Mouse (Mus musculus): ENCODE measurements at regions not wholly inside any gene's neighbourhood (a gene's known extent, or its start where the extent isn't known, plus 50 kb on each side); places are given as distances from the start of the nearest gene placed in this dataset.

GRCm38 (mm10) chr3:155246628-155247027 lies 153.4 kb downstream of the Lrriq3 start:
- DNase-seq (ENCODE audit: low spot score): no peak

GRCm38 (mm10) chr3:155247124-155247523 lies 153.9 kb downstream of the Lrriq3 start:
- no peak for DNase-seq (ENCODE audit: low spot score)

DNA sequence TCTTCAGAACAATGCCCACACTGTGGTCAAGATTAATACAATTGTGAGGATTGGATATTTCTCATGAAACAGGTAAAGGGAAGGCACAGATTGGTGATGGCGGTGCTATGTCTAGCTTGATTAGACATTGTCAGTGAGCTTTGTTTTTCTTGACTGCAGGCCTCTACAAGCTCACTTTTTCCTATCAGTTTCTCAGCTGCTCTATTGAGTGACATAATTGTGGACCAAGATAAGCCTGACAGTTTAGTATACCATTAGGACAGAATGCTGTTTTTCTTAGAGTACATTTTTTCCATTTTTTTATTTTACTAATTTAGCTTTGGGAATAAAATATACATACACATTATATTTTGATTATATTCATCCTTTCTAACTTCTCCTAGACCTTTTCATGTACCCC lies 154.7 kb downstream of the Lrriq3 start:
- no peak for DNase-seq (ENCODE audit: low spot score)

DNA sequence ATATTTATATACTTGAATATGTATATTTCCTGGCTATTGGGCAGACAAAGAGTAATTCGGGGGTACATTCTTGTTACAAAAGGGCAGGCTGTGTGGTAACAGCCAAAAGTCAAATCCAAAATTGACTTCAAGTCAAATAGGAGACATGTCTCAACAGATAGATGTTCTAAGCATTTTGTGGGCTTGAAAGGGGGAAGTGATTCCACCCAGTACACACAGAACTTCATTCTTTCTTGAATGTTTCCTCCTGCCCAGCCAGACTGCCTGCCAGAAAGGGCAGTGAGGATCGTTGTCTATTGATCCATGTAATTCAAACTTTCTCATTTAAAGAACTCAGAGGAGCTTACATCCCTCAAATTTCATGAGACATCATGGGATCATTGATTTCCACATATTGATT lies 157.7 kb downstream of the Lrriq3 start:
- no peak for DNase-seq (ENCODE audit: low spot score)

DNA sequence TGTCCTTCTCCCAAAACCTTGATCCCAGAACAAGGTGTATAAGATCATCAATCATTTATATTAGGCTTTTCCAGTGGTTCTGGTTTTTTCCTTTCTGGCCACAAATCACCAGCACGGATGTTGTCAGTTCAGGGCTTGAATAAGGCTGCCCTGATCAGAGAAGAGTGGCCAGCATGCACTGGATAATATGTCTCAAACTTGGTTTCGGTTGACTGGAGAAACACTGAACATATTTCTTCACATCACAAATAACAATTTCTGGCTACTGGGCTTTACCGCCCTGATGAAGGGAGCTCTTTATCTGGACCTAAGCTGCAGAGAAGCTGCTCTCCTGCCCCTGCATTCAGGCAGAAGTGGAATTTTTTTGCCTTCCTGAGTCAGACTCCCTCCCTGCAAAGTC lies 205.0 kb downstream of the Lrriq3 start:
- peak; percentile 29 for DNase-seq (ENCODE audit: low spot score)

GRCm38 (mm10) chr3:155298724-155299123 lies 205.5 kb downstream of the Lrriq3 start:
- no peak for DNase-seq (ENCODE audit: low spot score)

- DNase-seq (ENCODE audit: low spot score): no peak
Observed at GRCm38 (mm10) chr3:155322322-155322721, 229.1 kb downstream of the Lrriq3 start.

- no peak for DNase-seq (ENCODE audit: low spot score)
Observed at GRCm38 (mm10) chr3:155329701-155330100, 236.5 kb downstream of the Lrriq3 start.

GRCm38 (mm10) chr3:155349185-155349584 lies 256.0 kb downstream of the Lrriq3 start:
- no peak for DNase-seq (ENCODE audit: low spot score)

GRCm38 (mm10) chr3:155351636-155352035 lies 258.4 kb downstream of the Lrriq3 start:
- DNase-seq (ENCODE audit: low spot score): no peak

- no peak for DNase-seq (ENCODE audit: low spot score)
Observed at GRCm38 (mm10) chr3:155352277-155352802, 259.1 kb downstream of the Lrriq3 start.

- DNase-seq (ENCODE audit: low spot score): no peak
Observed at GRCm38 (mm10) chr3:155360399-155360798, 267.2 kb downstream of the Lrriq3 start.

DNA sequence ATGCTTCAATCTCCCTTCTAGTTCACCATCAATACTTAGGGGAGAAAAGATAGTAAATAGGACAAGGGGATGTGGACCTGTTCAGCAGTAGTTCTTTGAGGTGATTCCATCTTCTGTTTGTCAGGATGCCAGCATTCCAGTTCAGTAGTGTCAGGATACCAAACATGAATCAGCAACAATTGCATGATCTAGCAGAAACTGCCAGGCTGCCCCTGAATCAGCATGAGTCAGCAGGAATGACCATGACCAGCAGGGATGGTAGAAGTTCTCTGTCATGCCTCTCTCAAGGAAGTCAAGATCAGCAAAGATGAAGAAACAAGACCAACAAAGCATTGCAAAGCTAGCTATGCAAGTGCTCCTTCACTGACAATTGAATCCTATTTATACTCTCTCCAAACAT lies 277.5 kb downstream of the Lrriq3 start:
- DNase-seq (ENCODE audit: low spot score): no peak

GRCm38 (mm10) chr3:155373591-155373990 lies 280.4 kb downstream of the Lrriq3 start:
- peak; percentile 62 for DNase-seq (ENCODE audit: low spot score)

DNA sequence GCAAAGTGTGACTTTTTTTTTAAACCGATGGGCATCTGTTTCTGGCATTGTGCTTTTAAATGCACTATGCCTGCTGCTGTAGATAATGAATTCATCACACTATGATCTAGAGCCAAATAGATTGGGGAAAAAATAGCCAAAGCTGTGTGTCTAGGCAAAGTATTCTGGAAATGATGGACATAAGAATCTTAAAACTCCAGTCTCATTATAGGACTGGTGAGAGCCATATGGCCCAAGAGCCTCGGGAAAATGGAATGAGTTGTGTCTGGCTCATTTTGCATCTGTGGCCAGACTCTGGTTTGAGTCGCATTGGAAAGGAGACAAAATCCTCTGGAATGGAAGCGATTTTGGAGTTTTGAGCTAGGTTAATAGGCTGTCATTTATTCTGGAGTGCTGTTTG lies 288.7 kb downstream of the Lrriq3 start:
- no peak for DNase-seq (ENCODE audit: low spot score)

- DNase-seq (ENCODE audit: low spot score): no peak
Observed at GRCm38 (mm10) chr3:155382817-155383216, 289.6 kb downstream of the Lrriq3 start.

- no peak for DNase-seq (ENCODE audit: low spot score)
Observed at GRCm38 (mm10) chr3:155390666-155391065, 297.4 kb downstream of the Lrriq3 start.

DNA sequence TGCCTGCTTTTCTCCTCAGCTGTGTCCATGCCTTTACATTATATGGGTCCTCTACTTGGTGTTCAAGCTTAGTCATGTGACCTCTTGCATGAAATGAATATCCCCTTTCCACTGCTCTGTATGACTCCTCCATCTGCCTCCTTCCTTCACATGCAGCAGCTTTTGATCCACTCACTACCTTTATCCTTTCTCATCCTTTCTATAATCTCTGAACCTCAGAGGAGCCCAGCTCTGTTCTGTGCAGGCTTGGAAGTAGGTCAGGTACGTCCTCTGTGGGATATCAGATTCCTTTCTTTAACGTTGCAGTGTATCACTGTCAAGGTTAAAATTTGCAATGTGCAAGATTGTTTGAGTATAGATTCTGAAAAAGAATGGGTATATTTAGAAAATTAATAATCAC lies 302.9 kb downstream of the Lrriq3 start:
- DNase-seq (ENCODE audit: low spot score): no peak

DNA sequence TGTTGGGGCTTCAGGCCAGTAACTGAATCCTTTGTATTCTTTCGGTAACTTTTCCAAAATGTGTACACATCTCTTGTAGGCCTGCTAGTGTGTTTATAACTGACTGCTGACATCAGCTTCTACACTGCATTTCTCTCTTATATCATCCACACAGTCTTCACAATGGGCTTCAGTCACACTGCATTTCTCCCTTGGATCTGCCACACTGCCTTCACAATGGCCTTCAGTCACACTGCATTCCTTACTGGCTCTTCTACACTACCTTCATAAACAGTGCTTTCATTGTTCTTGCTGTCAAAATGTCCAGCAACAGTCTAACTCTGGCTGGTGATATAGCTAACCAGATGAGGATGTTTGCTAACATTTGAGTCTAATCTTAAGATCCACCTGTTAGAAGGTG lies 308.5 kb downstream of the Lrriq3 start:
- no peak for DNase-seq (ENCODE audit: low spot score)

DNA sequence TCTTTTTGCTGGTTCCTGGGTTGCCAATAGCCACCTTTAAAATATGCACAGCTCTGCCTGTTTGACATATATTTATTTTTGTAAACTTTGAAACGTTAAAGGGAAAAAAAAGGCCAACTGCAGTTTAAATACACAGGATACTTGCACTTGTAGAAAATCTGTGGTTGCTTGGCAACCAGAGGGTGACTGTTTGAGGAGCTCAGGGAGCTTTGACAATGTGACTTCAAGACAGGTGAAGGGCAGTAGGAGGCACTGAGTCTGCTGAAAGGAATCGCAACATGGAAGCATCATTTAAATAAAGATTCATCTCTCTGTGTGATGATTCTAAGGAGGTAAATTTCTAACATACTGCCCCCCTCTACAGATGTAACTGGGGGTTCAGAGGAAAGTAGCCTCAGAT lies 315.7 kb downstream of the Lrriq3 start:
- no peak for DNase-seq (ENCODE audit: low spot score)

DNA sequence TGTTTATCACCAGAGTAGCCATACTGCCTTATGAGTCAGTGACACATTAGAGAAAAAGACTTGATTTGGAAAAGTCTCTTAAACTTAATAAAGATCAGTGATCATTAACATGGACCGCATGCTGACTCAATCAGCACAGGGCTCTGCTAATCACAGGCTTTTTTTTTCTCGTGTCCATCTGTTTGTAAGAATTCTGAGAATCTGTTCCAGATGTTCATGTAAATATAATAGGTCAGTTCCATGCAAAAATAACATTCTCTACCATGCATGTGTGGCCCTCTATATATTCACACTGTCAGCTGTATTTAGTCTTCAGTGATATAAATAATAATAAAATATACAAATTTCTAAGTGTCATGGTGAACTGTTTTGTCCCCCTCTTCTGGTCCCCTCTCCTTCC lies 316.1 kb downstream of the Lrriq3 start:
- DNase-seq (ENCODE audit: low spot score): no peak

DNA sequence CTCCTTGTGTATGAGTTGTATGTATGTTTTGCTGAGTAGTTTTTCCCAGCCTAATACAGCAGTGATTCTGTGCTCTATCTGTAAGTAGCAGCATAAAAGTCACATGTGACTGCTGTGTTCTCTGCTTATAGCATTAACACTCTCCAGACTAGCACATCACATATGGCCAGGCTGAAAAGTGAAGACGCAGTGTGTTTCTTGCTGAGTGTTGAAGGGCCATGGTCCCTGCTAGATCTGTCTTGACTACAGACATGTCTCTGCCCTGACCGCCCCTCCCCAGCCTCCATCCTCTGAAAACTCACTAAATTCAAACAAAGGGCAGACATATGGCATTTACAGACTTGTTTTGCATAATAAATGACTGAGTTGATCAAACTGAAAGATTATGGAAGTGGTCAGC lies 316.6 kb downstream of the Lrriq3 start:
- DNase-seq (ENCODE audit: low spot score): no peak

GRCm38 (mm10) chr3:155459701-155460481 lies 366.7 kb downstream of the Lrriq3 start:
- DNase-seq (ENCODE audit: low spot score): no peak

DNA sequence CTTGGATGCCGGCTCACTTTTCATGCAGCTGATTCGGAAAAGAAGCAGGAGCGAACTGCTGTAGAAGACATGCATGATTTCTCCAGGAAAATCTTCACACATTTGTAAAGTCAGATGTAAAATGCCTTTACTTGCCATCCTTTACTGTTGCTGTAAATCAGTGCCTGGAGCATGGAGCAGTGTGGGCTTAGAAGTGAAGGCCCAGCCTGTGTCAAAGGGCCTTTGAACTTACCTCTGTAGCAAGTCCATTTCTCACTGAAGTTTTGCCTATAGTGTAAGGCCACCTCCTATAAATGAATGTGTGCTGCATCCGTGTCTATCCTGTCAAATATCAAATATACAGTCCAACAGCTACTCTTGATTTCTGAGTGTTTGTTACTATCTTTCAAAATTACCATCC lies 368.9 kb downstream of the Lrriq3 start:
- no peak for DNase-seq (ENCODE audit: low spot score)

Measured in retina, embryonic 14.5 days (tissue).